12 mouse cellular contexts compared by ENCODE assay signal in genomic region chr9:4311162-4311561, GRCm38 (mm10). TPM values are rescaled to one million over a fixed set of nuclear protein-coding genes. Genes with fewer than 3 reads are reported as not detected.
DNase-seq lines count a peak whose midpoint lies in the region; ATAC-seq and TF ChIP-seq lines count a peak whose summit lies in the region.
"Had no signal": no experiment of that assay in that cellular context is flagged by ENCODE, and none has a peak within 500 bp of the region (broad histone marks: within the 10 kb centered on the region; RNA-seq: fewer than 3 reads in every experiment).

No protein-coding gene starts in this region.

- no peaks in the 10 kb centered on the region for H3K36me3 ChIP-seq in liver, adult 2 months (ENCODE audit: control insufficient read depth, insufficient read depth, low read length)
- H3K36me3 ChIP-seq in MEL (ENCODE audit: control insufficient read depth in 1 of 2, insufficient read depth in 2 of 2, low read length in 2 of 2), result peaks cover 10 to 31% of the 10 kb centered on the region in 2 experiments
- no peaks in the 10 kb centered on the region for H3K36me3 ChIP-seq in midbrain, embryonic 14.5 days (ENCODE audit: control insufficient read depth, insufficient read depth, low read length)
- H3K36me3 ChIP-seq: stomach, embryonic 15.5 days had no signal

- no peak for TF ChIP-seq CTCF in liver, adult 2 months (IDR thresholded peaks at IDR 0.05; ENCODE audit: low read depth, low read length)
- TF ChIP-seq CTCF in MEL (IDR thresholded peaks at IDR 0.05 in 2 of 3, conservative IDR thresholded peaks at IDR 0.05 in 1 of 3; ENCODE audit: control insufficient read depth in 1 of 3, insufficient read depth in 1 of 3, low read depth in 2 of 3, low read length in 3 of 3, poor library complexity in 1 of 3, severe bottlenecking in 1 of 3), result peak; percentile 20 to 39 (median 31); a peak in 4 of 6 replicates
- no peak for TF ChIP-seq CTCF in cortical plate, adult 2 months (IDR thresholded peaks at IDR 0.05; ENCODE audit: extremely low read depth, insufficient read depth, low read length)

- TF ChIP-seq EP300 in MEL (IDR thresholded peaks at IDR 0.05; ENCODE audit: low read depth in 1 of 2, low read length in 2 of 2), result no peak

- no peak overlapping the region for H3K4me3 ChIP-seq in liver, adult 2 months (ENCODE audit: insufficient read depth, low read depth, low read length)
- H3K4me3 ChIP-seq in MEL (ENCODE audit: control insufficient read depth in 1 of 2, insufficient read depth in 1 of 2, low read depth in 2 of 2, low read length in 2 of 2), result peak overlapping the region in 1 of 2 experiments; percentile 82; a peak in 2 of 4 replicates
- H3K4me3 ChIP-seq in cortical plate, adult 2 months (ENCODE audit: insufficient read depth, low read length), result peak overlapping the region; percentile 80; the same call in 1 of the 2 replicates
- H3K4me3 ChIP-seq in midbrain, embryonic 14.5 days (replicated peaks; ENCODE audit: low read depth, low read length), result no peak overlapping the region

- TF ChIP-seq RAD21 in MEL (IDR thresholded peaks at IDR 0.05; ENCODE audit: low read depth, low read length), result peak; percentile 18

- DNase-seq in liver, adult 2 months (ENCODE audit: extremely low read depth, low read depth, low spot score), result peak; percentile 43
- DNase-seq in liver (no peak), MEL (ENCODE audit: low read depth, low spot score) (peak; percentile 77)
- DNase-seq in midbrain, embryonic 14.5 days, result no peak
- DNase-seq in layer of hippocampus, postnatal 10 days (ENCODE audit: low spot score in 2 of 2), result no peak
- DNase-seq in frontal cortex, postnatal 36 days (ENCODE audit: low spot score in 2 of 2), result no peak
- no peak for DNase-seq in cerebellum, postnatal 36 days
- DNase-seq: cerebellum, adult 11-12 months; kidney, adult 11 months; layer of hippocampus, postnatal 36 days had no signal

- ATAC-seq in midbrain, embryonic 14.5 days (ENCODE audit: low FRiP score, low TSS enrichment), result no peak

- H3K9me3 ChIP-seq in MEL (replicated peaks; ENCODE audit: insufficient read depth, low read length), result no peaks in the 10 kb centered on the region
- H3K9me3 ChIP-seq in midbrain, embryonic 14.5 days (ENCODE audit: control insufficient read depth, low read length), result no peaks in the 10 kb centered on the region
- H3K9me3 ChIP-seq: stomach, embryonic 15.5 days had no signal

- WGBS in liver, adult 2 months, result 73% methylated on average over 3 of the region's 3 CpGs
- 90% methylated on average over 3 of the region's 3 CpGs for WGBS in midbrain, embryonic 14.5 days

- no peak overlapping the region for H3K9ac ChIP-seq in liver, adult 2 months (ENCODE audit: low read depth, low read length)
- no peak overlapping the region for H3K9ac ChIP-seq in MEL (ENCODE audit: control insufficient read depth, low read depth, low read length, poor library complexity, severe bottlenecking)
- no peak overlapping the region for H3K9ac ChIP-seq in midbrain, embryonic 14.5 days (replicated peaks; ENCODE audit: low read length)
- H3K9ac ChIP-seq: stomach, embryonic 15.5 days had no signal

- no peaks in the 10 kb centered on the region for H3K27me3 ChIP-seq in liver, adult 2 months (ENCODE audit: control insufficient read depth, insufficient read depth, low read length)
- no peaks in the 10 kb centered on the region for H3K27me3 ChIP-seq in MEL (ENCODE audit: control insufficient read depth in 1 of 2, insufficient read depth in 2 of 2, low read length in 2 of 2)
- no peaks in the 10 kb centered on the region for H3K27me3 ChIP-seq in midbrain, embryonic 14.5 days (ENCODE audit: control insufficient read depth, insufficient read depth, low read length)
- H3K27me3 ChIP-seq: stomach, embryonic 15.5 days had no signal

- no peak for TF ChIP-seq POLR2A in liver, adult 2 months (IDR thresholded peaks at IDR 0.05; ENCODE audit: extremely low read depth, insufficient read depth, low read length)
- no peak for TF ChIP-seq POLR2A in MEL (IDR thresholded peaks at IDR 0.05; ENCODE audit: control insufficient read depth in 1 of 2, insufficient read depth in 1 of 2, low read depth in 1 of 2, low read length in 2 of 2, poor library complexity in 1 of 2)
- TF ChIP-seq POLR2A in cortical plate, adult 2 months (IDR thresholded peaks at IDR 0.05; ENCODE audit: extremely low read depth, insufficient read depth, low read length), result no peak

- no peak overlapping the region for H3K27ac ChIP-seq in liver, adult 2 months (replicated peaks; ENCODE audit: insufficient read depth, low read depth, low read length)
- peak overlapping the region; percentile 87 for H3K27ac ChIP-seq in MEL (ENCODE audit: control insufficient read depth, low read depth, low read length)
- H3K27ac ChIP-seq in cortical plate, adult 2 months (ENCODE audit: insufficient read depth, low read length), result no peak overlapping the region
- H3K27ac ChIP-seq in midbrain, embryonic 14.5 days (replicated peaks; ENCODE audit: low read depth, low read length), result no peak overlapping the region
- H3K27ac ChIP-seq: stomach, embryonic 15.5 days had no signal

- H3K79me2 ChIP-seq in liver, adult 2 months (ENCODE audit: control insufficient read depth, insufficient read depth, low read length), result no peaks in the 10 kb centered on the region; the same call in 1 of the 2 replicates
- H3K79me2 ChIP-seq in MEL (ENCODE audit: control insufficient read depth, insufficient read depth, low read length, poor library complexity), result peaks cover 21% of the 10 kb centered on the region

- H3K4me1 ChIP-seq in liver, adult 2 months (ENCODE audit: control insufficient read depth, insufficient read depth, low read length), result peaks cover 5% of the 10 kb centered on the region; the same call in 1 of the 2 replicates
- H3K4me1 ChIP-seq in MEL (ENCODE audit: control insufficient read depth in 1 of 2, insufficient read depth in 2 of 2, low read length in 2 of 2), result peaks cover 3 to 24% of the 10 kb centered on the region in 2 experiments
- H3K4me1 ChIP-seq in cortical plate, adult 2 months (ENCODE audit: control insufficient read depth, insufficient read depth, low read length), result peaks cover 5% of the 10 kb centered on the region; the same call in 1 of the 2 replicates
- peaks cover 18% of the 10 kb centered on the region for H3K4me1 ChIP-seq in midbrain, embryonic 14.5 days (ENCODE audit: control insufficient read depth, insufficient read depth, low read length)
- H3K4me1 ChIP-seq: stomach, embryonic 15.5 days had no signal

- H3K4me2 ChIP-seq in midbrain, embryonic 14.5 days (ENCODE audit: low read length), result peak overlapping the region; percentile 78

TF ChIP-seq in MEL, 35 proteins besides CTCF, POLR2A, EP300 and RAD21 (continues in another document):
- TF ChIP-seq TBP (IDR thresholded peaks at IDR 0.05; ENCODE audit: low read depth, low read length), result peak; percentile 66
- no peak for TF ChIP-seq POLR2AphosphoS5 (IDR thresholded peaks at IDR 0.05; ENCODE audit: borderline replicate concordance, low read depth, low read length)
- no peak for TF ChIP-seq GATA1 (IDR thresholded peaks at IDR 0.05; ENCODE audit: low read depth, low read length)
- TF ChIP-seq CHD2 (IDR thresholded peaks at IDR 0.05; ENCODE audit: low read length), result no peak
- TF ChIP-seq E2F4 (IDR thresholded peaks at IDR 0.05; ENCODE audit: borderline replicate concordance, low read depth, low read length), result no peak
- no peak for TF ChIP-seq MXI1 (IDR thresholded peaks at IDR 0.05; ENCODE audit: low read depth, low read length)
- TF ChIP-seq MAFK (IDR thresholded peaks at IDR 0.05; ENCODE audit: borderline replicate concordance, low read depth, low read length), result no peak
- TF ChIP-seq MYC (IDR thresholded peaks at IDR 0.05; ENCODE audit: low read depth, low read length), result no peak
- peak; percentile 33 for TF ChIP-seq SMC3 (IDR thresholded peaks at IDR 0.05; ENCODE audit: low read depth, low read length)
- no peak for TF ChIP-seq CHD1 (IDR thresholded peaks at IDR 0.05; ENCODE audit: low read depth, low read length)
- TF ChIP-seq ETS1 (IDR thresholded peaks at IDR 0.05; ENCODE audit: low read depth, low read length), result no peak
- TF ChIP-seq MEF2A (IDR thresholded peaks at IDR 0.05; ENCODE audit: extremely low read depth, insufficient replicate concordance, low read depth, low read length, poor library complexity, severe bottlenecking), result no peak
- TF ChIP-seq MAX (IDR thresholded peaks at IDR 0.05; ENCODE audit: low read length), result 0 out of 2 replicates have a peak, but pooled peaks have one; percentile 18
- TF ChIP-seq ELF1 (IDR thresholded peaks at IDR 0.05; ENCODE audit: low read depth, low read length), result no peak
- TF ChIP-seq ZNF384 (IDR thresholded peaks at IDR 0.05; ENCODE audit: low read depth, low read length), result peak; percentile 22; the same call in 1 of the 2 replicates
- TF ChIP-seq USF1 (IDR thresholded peaks at IDR 0.05; ENCODE audit: low read depth, low read length), result peak; percentile 34; the same call in 1 of the 2 replicates
- TF ChIP-seq ZC3H11A (IDR thresholded peaks at IDR 0.05; ENCODE audit: low read depth, low read length), result no peak
- TF ChIP-seq MYB (IDR thresholded peaks at IDR 0.05; ENCODE audit: low read depth, low read length), result no peak
- TF ChIP-seq ZMIZ1 (IDR thresholded peaks at IDR 0.05; ENCODE audit: low read depth, low read length), result no peak
- TF ChIP-seq BHLHE40 (IDR thresholded peaks at IDR 0.05; ENCODE audit: borderline replicate concordance, low read depth, low read length), result no peak
- TF ChIP-seq SIN3A (IDR thresholded peaks at IDR 0.05; ENCODE audit: low read length), result peak; percentile 6; the same call in 1 of the 2 replicates

RNA-seq across cellular contexts. Expression of gene Kbtbd3, which starts 1.5 kb away (rescaled TPM):
- total RNA-seq in liver, adult 2 months (2014; rRNA removed), result 1.1 and 1.6 TPM in 2 replicates
- polyA plus RNA-seq in liver, adult 2 months (2012; rRNA removed), result 0.22 and 0.25 TPM in 2 replicates
- total RNA-seq in MEL (2012; rRNA removed), result 1.7 and 2.2 TPM in 2 replicates
- 1 to 10 TPM in 1 of 2 experiments, not detected in 1; 1.4 TPM for polyA plus RNA-seq in MEL (2012; ENCODE audit: insufficient read depth in 1 of 2, insufficient read length in 2 of 2, low read depth in 1 of 2, low replicate concordance in 2 of 2, missing spikeins in 1 of 2)
- 4.9 and 5.0 TPM in 2 replicates for polyA plus RNA-seq in cortical plate, adult 2 months (2012; rRNA removed)
- polyA plus RNA-seq in midbrain, embryonic 14.5 days (2014; fragmentation: Nextera tagmentation; extraction: Ambion mirVana), result 10.1 and 11.3 TPM in 2 replicates
- total RNA-seq in layer of hippocampus, postnatal 10 days (2021), result 1 to 10 TPM; 8.8 to 9.7 TPM

RNA-seq across cellular contexts. Expression of gene Aasdhppt, which starts 1.9 kb away (rescaled TPM):
- 15.6 and 20.7 TPM in 2 replicates for total RNA-seq in liver, adult 2 months (2014; rRNA removed)
- polyA plus RNA-seq in liver, adult 2 months (2012; rRNA removed), result 5.5 and 6.2 TPM in 2 replicates
- total RNA-seq in MEL (2012; rRNA removed), result 58.6 and 73.1 TPM in 2 replicates
- polyA plus RNA-seq in MEL (2012; ENCODE audit: insufficient read depth in 1 of 2, insufficient read length in 2 of 2, low read depth in 1 of 2, low replicate concordance in 2 of 2, missing spikeins in 1 of 2), result 10 to 100 TPM in 1 of 2 experiments, not detected in 1; 39.2 TPM
- 10.7 and 11.8 TPM in 2 replicates for polyA plus RNA-seq in cortical plate, adult 2 months (2012; rRNA removed)
- 36.0 and 38.0 TPM in 2 replicates for polyA plus RNA-seq in midbrain, embryonic 14.5 days (2014; fragmentation: Nextera tagmentation; extraction: Ambion mirVana)
- total RNA-seq in layer of hippocampus, postnatal 10 days (2021), result 10 to 100 TPM; 25.4 to 25.8 TPM

Comparison
In these comparisons a context has a peak if more than half of its experiments do, and no peak if none do; other contexts are left out.
1. DNase-seq: peak in liver, adult 2 months (single experiment) and MEL (single experiment); none in liver (single experiment), midbrain, embryonic 14.5 days (single experiment), layer of hippocampus, postnatal 10 days (0 of 2), frontal cortex, postnatal 36 days (0 of 2) and cerebellum, postnatal 36 days (0 of 2).
2. CTCF ChIP-seq: peak in MEL (3 of 3); none in liver, adult 2 months (single experiment) and cortical plate, adult 2 months (single experiment).